Mouse (Mus musculus) CH12F3 (cell line): ENCODE measurements around the gene Pbld2.

Experiments
- in situ Hi-C: fragments of 300-500 bp; cut with MboI; formaldehyde crosslinking; loops from 2 replicates; pipeline ENCODE4 v1.14.3; 2020; ENCODE audit warnings: low sequenced_read_pairs

Gene Pbld2

DNA sequence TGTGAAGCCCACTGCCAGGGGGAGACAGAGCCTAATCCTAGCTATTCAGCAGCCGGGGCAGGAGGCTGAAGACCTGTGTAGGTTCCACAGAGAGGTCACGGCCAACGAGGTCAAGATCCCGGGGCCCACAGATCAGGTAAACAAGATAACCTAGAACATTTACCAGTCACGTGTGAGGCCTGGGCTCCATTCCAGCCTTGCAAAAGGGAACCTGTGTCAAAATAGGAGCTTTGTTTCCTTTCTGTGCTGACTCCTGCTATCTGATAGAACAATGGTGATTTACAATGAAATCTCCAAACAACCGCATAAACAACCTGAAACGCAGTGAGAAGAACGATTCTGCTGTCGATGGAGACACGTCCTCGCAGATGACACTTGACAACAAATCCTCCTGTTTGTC lies 36.3 kb downstream of the Pbld2 start:
- in situ Hi-C loops, result no loop called here

DNA sequence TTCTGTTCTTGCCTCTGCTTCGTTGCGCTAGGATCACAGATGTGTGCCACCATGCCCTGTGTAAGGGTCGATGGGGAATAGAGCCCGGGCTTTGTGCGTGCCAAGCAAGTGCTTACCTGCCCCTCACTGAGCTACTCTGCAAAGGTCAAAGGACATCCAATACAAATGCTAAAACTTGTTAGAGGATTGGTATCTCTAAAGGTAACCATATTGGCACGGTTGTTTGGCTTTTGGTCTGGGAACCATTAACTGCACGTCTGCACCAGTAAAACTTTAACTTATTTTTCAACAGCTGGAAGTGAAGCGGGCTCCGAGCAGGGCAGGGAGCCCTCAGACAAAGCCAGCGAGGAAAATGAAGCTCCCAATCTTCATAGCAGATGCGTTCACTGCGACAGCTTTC lies 37.2 kb downstream of the Pbld2 start:
- in situ Hi-C loops, result no loop called here

DNA sequence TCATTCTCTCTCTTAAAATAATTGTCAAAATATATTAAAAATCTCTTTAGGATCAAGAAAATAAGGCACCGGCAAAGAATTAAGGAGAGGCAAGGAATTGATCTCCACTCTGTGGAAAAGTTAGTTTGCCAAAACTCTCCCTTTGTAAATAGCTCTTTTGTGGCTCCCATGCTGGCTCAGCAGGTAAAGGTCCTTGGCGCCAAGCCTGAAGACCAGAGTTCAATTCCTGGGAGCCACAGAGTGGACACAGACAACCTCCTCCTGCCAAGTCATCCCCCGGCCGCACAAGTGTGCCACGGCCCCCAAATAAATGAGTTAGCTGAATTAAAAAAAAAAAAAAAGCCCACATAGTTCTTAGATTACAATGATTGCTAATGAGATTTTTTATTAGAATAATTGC lies 38.6 kb downstream of the Pbld2 start:
- in situ Hi-C loops, result no loop called here

DNA sequence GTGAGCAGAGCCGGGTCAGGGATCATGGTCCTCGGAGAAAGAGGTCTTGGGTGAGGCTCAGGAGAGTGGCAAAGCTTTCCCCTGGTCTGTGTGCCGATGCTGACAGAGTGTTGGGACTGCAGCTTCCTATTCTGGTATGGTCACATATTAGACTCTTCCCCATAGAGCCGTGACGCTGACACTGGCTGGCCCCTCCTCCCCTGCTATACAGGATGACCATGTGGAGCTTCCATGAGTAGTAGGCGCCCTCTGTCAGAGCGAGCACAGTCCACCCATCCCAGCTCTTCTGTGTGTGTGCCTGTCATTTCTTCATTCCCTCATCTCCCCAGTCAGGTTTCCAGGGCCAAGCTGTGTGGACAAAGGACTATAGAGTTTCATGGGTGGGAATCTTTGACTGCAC lies 39.2 kb downstream of the Pbld2 start:
- in situ Hi-C loops, result no loop called here

DNA sequence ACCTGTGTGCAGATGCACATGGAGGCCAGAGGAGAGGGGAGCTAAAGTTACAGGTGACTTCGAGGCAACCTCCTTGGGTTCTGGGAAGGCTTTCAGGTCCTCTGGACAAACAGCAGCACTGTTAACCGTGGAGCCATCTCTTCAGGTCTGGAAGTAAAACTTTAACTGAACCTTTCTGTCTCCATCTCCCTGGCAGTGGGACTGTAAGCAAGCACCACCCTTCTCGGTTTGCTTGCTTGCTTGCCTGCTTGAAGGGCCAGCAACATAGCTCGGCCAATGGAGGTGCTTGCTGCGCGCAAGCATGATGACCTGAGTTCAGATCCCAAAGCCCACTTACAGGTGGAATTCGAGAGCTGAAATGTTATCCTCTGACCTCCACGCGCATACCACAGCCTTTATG lies 40.4 kb downstream of the Pbld2 start:
- in situ Hi-C loops, result no loop called here

DNA sequence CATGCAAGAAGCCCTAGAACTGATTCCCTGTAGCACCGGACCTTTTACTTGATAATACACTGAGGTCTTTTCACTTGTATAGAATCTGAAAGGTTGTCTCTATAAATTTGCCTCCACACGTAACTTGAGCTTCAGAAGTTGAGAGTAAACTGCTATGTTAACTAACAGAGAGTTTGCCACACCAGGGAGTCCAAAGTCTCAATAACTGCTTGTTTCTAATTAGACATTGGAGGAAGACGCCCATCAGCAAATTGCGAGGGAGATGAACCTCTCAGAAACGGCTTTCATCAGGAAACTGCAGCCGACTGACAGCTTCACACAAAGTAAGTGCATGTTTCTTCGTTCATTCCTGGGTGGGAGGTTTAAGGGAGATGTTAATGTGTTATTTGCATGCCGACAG lies 41.4 kb downstream of the Pbld2 start:
- in situ Hi-C loops, result no loop called here

DNA sequence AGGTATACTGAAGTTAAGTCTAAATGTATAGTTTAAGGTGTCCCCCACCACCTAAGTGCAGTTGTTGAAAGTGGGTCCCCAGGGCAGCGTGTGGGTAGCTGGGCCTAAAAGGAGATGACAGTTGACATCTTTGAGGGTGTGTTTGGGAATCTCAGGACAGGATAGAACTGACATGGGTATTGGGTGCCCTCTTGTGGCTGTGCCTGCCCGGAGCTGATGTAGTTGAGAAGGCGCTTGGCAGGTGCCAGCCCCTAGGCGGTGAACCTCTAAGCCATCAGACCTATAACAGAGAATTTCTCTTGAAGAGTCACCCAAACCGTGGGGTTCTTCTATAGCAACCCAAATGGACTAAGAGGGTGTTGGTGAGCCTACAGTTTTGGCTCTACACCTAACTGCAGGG lies 41.9 kb downstream of the Pbld2 start:
- in situ Hi-C loops, result no loop called here

DNA sequence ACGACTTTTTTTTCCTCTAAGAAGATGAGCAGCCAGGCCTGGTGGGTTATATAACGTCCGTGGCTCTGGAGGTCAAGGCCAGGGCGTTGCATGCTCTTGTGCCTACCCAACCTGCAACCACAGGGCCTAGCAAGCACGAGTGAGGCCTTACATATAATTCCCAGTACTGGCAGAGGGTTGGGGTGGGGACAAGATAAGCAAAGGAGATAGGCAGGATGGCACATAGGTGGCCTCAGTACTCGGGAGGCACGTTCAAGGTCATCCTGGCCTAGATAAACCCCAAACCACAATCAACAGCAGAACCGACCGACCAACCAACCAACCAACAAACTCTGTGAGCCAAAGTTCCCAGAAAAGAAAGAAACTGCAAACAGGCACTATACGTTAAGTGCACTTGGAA lies 62.2 kb downstream of the Pbld2 start:
- in situ Hi-C loops, result no loop called here

DNA sequence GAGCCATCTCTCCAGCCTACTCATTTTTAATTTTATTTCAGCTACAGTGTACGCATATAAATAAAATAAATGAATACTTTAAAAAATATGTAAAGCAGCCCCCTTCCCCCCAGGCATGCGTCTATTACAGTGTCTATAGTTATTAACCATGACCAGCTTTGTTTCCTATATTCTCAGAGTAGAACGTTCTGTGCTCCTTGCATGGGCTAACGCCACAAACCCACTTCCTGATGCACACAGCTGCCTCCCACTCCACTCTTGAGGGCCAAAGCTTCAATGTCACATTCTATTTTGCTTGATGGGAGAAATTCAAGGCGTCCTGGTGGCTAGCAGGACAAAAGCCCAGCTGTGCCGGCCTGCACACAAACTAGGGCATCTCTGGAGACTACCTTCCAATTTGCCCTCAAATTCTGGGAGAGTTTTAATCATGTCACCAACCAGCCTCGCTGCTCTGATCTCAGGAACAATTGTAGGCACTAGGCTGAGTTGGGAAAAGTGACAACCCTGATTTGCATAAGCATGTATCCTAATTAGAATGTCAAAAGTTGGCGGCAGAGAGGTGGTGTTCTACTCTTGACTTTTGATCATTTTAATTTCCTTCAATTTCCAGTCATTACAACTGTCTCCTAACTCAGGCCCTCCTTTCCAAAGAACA lies 65.1 kb downstream of the Pbld2 start:
- in situ Hi-C loops, result no loop called here

DNA sequence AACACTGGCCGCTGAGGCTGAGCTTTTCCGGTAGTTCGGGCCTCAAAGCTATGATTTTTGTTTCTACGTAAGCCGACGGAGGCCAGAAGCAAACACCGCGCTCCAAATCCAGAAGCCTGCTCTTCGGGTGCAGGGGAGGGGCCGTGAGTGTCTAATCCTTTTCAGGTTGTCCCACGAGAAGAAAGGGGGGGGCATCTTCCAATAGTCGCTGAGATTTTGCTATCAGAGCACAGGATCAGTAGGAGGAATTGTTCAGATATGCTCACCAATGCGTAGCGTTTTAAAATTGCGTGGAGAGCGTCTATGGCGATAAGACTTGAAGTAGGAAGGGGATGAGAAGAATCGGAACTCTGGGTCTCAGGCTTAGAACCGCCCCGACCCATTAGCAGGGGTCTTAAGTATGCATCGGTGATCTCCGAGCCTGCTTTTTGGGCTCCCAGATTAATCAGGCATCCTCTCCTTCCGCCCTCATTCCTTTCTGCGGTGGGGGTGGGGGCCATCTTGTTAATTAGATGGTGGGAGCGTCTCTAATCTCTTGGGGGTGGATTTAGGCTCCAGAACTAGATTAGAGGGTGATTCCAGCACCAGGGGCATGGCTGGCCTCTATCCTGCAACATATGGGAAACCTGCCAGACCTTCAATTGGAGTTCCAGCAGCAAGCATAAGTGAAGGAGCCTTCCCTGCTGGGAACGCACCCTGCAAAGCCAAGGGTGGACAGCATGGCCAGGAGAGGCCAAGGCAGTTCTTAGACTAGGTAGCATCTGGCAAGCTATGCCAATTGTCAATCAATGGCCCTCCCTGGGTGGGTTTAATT lies 65.8 kb downstream of the Pbld2 start:
- in situ Hi-C loops, result no loop called here

DNA sequence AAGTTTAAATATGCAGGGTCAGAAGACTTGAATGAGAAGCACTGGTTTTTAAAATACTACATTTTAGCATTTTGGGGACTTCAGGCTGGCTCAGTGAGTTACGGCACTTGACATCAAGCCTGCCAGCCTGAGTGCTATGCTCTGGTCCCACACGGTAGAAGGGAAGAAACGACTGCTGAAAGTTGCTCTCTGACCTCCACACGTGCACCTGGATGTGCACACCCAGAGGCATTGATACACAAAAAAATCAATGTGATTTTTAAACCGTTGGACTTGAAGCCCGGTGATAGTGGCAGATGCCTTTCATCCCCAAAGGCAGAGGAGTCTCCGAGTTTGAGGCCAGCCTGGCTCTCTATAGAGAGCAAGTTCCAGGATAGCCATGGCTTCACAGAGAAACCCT lies 67.8 kb downstream of the Pbld2 start:
- in situ Hi-C loops, result no loop called here

DNA sequence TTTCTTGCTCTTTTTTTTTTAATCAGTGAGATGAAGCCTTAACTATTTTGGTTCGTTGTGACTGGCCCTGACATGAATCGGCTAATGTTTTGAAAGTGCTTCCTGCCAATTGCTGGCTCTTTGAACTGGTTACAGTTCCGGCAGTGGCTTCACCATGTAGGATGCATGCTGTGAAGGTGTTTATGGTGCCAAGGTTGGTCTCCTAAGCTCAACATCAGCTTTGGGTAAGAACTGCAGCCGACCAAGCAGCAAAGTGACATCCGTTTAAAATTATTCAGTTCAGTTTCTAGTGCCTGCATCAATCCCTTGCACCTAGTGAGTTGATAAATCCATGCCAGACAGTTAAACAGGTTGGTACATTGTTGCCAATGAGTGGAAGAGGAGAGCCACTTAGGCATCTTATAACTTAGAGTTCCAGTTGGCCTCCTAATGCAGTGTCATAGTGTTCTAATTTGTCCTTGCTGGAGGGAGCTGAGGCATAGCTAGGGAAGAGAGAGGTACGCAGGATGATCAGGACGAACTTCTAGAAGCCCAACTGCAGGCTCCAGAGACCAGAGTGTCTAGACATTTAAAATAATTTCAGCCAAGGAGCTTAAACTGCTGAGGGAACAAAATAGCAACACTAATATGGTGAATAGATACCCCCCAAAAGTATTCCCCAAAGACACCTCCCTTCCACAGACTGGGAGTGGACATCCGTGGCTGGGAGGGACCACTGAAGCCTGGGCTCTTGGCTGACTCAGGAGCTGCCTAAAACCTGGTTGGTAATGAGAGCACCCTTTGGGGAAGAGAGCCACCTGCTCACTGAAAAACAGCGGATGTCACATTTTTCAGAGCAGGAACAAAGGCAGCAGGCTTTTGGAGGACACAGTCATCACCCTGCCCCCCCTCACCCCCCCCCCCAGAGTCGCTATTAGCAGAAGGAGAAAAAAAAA lies 68.8 kb downstream of the Pbld2 start:
- in situ Hi-C loops, result no loop called here

DNA sequence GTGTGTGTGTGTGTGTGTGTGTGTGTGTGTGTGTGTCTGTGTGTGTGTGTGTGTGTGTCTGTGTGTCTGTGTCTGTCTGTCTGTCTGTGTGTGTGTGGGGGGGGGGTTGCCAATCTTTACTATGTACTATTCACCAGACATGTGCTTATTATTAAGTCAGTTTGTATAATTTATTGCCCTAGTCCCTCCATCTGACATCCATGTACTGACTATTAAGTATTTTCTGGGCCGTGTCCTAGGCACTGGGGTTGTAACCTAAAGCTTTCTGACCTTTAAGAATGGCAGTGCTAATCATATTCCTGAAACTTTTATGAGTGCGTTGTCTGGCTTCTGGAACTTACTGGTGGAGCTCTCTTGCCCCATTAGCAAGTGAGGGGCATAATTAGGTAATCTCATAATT lies 72.6 kb downstream of the Pbld2 start:
- in situ Hi-C loops, result no loop called here

DNA sequence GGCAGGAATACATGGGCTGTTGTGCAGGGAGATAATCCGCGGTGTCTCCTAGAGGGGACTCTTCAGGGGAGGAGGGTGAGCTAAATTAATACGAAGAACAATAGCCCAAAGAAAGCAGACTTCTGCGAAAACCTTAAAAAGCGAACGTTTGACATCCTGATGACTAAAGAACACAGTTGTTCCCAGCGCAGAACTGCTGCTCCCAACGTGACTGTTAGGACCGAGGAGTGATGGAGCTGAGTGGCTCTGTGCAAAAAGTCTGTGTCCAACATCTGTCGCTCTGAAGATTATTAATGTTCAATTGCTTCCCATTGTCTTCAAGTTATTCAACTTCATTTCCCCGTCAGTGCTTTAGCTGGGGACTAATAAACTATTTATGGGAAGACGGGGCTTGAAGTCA lies 74.1 kb downstream of the Pbld2 start:
- in situ Hi-C loops, result no loop called here

DNA sequence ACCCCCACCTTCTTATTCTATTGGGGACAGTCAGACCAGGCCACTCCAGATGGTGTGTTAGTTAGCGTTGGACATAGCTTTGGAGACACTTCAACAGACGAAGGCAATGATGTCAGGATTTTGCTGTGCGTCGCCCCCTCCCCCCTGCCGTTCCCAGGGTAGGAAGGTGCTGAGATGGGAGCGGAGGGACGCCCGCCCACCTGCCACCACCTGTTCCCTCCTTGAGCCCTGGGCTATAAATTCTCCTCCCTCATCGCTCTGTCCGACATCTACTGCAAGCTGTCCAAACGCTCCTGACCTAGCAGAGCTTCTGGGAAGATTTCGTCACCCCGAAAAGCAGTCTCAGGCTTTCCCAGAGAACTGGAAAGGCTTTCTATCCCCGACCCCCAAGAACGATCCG lies 75.4 kb downstream of the Pbld2 start, which contains the start of gene Atoh7:
TSS of gene Atoh7 (plus strand) at position 131 of the 400 bp plus-strand sequence.
- in situ Hi-C loops, result no loop called here

DNA sequence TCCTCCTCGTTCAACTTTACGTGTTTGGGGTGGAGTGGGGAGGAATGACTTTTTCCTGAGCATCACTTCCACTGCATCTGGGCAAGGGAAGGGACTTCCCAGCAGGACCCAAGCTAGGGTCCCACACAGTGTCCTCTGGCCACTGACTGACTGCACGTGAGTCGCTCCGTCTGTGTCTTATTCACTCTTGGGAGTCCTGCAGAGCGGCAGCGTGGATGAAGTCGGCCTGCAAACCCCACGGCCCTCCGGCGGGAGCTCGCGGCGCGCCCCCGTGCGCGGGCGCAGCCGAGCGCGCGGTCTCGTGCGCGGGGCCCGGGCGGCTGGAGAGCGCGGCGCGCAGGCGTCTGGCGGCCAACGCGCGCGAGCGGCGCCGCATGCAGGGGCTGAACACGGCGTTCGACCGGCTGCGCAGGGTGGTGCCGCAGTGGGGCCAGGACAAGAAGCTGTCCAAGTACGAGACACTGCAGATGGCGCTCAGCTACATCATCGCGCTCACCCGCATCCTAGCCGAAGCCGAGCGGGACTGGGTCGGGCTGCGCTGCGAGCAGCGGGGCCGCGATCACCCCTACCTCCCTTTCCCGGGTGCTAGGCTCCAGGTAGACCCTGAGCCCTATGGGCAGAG lies 75.9 kb downstream of the Pbld2 start:
- in situ Hi-C loops, result no loop called here

DNA sequence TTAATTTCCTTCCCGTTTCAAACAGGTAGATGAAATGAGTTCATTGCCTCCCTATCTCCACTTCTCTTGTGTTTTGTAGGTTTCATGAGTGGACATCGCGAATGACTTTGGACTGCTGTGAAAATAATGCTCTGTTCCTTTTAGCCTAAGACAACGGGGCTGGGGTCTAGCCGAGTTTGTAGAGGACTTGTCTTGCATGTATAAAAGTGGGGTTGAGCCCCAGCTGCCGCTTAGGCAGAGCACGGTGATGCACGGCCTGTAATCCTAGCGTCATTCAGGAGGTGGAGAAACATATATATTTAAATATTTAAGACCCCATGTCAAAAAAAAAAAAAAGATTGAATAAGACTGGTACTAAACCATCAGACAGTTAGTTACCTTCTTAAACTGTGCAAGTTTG lies 76.5 kb downstream of the Pbld2 start:
- in situ Hi-C loops, result no loop called here
